Mouse (Mus musculus) intestine, embryonic 15.5 days (tissue): ENCODE measurements around the gene Gss. TPM values are rescaled to one million over a fixed set of nuclear protein-coding genes. Genes with fewer than 3 reads are reported as not detected.
"Not testable (repeated sequence)": the region's sequence is repeated elsewhere in the genome, so short reads cannot be mapped to it uniquely, and the experiment has no call there.

Source experiments
- ATAC-seq: fragments of 200-750 bp; cut with Nextera tagmentation; 2 replicates; pipeline ENCODE4 v1.8.0; 2017; ENCODE audit warnings: moderate TSS enrichment, moderate library complexity
- H3K27ac ChIP-seq: fragments of 300-500 bp; sonication (generic); 2 replicates; pipeline ENCODE4 v1.5.1; 2015; ENCODE audit warnings: mild to moderate bottlenecking, inconsistent platforms
- H3K27me3 ChIP-seq: fragments of 300-500 bp; sonication (generic); replicated peaks from 2 replicates; pipeline ENCODE4 v1.6.1; 2015; ENCODE audit warnings: inconsistent platforms
- H3K36me3 ChIP-seq: fragments of 300-500 bp; sonication (generic); 2 replicates; pipeline ENCODE4 v1.6.1; 2015; ENCODE audit warnings: inconsistent platforms
- H3K4me1 ChIP-seq: fragments of 300-500 bp; sonication (generic); replicated peaks from 2 replicates; pipeline ENCODE4 v1.6.1; 2015; ENCODE audit warnings: inconsistent platforms
- H3K4me2 ChIP-seq: fragments of 300-500 bp; sonication (generic); replicated peaks from 2 replicates; pipeline ENCODE4 v1.6.1; 2015; ENCODE audit warnings: mild to moderate bottlenecking, inconsistent platforms
- H3K4me3 ChIP-seq: fragments of 300-500 bp; sonication (generic); replicated peaks from 2 replicates; pipeline ENCODE4 v1.5.1; 2015; ENCODE audit warnings: inconsistent platforms
- H3K9ac ChIP-seq: fragments of 300-500 bp; sonication (generic); 2 replicates; pipeline ENCODE4 v1.6.1; 2015; ENCODE audit warnings: inconsistent platforms
- H3K9me3 ChIP-seq: fragments of 300-500 bp; sonication (generic); 2 replicates; pipeline ENCODE4 v1.6.1; 2016; ENCODE audit warnings: inconsistent platforms
- WGBS: fragments of 180-500 bp; shearing (Covaris S2); methylation state at CpG from one replicate; pipeline ENCODE4 v1.1.7; 2015; 5-methylcytosine and 5-hydroxymethylcytosine counted together
- polyA plus RNA-seq: library from polyadenylated mRNA; unstranded; fragments of >200 nt; fragmentation: Nextera tagmentation; extraction: Ambion mirVana; gene quantifications from 2 replicates; pipeline ENCODE4 v1.2.1, GENCODE M21; 2015

Gene Gss
- polyA plus RNA-seq, 1 experiment from 2014 or later: 89.4 TPM

DNA sequence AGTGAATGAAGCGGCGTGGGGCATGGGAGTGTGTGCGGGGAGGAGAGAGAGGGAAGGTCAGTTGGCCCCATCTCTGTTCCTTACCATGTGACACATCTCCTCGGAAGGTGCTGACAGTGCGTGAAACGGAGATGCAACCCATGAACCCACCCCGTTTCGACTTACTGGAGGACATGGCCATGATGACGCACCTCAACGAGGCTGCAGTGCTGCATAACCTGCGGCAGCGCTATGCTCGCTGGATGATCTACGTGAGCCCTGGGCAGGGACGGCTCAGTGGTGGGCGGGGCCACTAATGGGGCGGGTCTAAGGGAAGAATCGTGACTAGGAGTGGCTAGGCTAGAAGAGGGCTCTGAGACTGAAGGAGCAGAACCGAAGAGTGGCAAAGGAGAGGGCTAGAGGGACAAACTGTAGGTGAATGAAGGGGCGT lies 20.7 kb upstream of the Gss start:
- WGBS: 3% methylated on average over 20 of the region's 20 CpGs
- Histone ChIP-seq H3K9me3 (no peaks in the 10 kb centered on the region), H3K27me3 (no peaks in the 10 kb centered on the region), H3K9ac (peak overlapping the region; percentile 18; the same call in 1 of the 2 replicates), H3K4me1 (peaks cover 8% of the 10 kb centered on the region), H3K4me3 (peak overlapping the region; percentile 36), H3K36me3 (no peaks in the 10 kb centered on the region), H3K27ac (0 out of 2 replicates have a peak overlapping the region, but pooled peaks have one; percentile 32), H3K4me2 (peak overlapping the region; percentile 65)
- ATAC-seq: peak; percentile 98

- H3K36me3 ChIP-seq: no peaks in the 10 kb centered on the region
- H3K27me3 ChIP-seq: no peaks in the 10 kb centered on the region
- H3K27ac ChIP-seq: no peak overlapping the region
- H3K4me1 ChIP-seq: peaks cover 8% of the 10 kb centered on the region
- 90% methylated on average over 9 of the region's 9 CpGs for WGBS
- no peaks in the 10 kb centered on the region for H3K9me3 ChIP-seq
- ATAC-seq: no peak
- no peak overlapping the region for H3K4me3 ChIP-seq
- H3K4me2 ChIP-seq: no peak overlapping the region
- H3K9ac ChIP-seq: no peak overlapping the region
These were observed 19.4 kb upstream of the Gss start for GRCm38 (mm10) chr2:155611834-155612550.

GRCm38 (mm10) chr2:155610978-155611377 lies 18.4 kb upstream of the Gss start, which contains the start of gene Myh7b:
TSS of gene Myh7b (plus strand) at chr2:155611212.
- H3K27me3 ChIP-seq: no peaks in the 10 kb centered on the region
- no peak within 1 kb of the TSS for H3K27ac ChIP-seq
- 41% methylated on average over 4 of the region's 4 CpGs for WGBS
- no peak within 1 kb of the TSS for H3K9ac ChIP-seq
- H3K4me2 ChIP-seq: no peak within 1 kb of the TSS
- H3K4me3 ChIP-seq: no peak within 1 kb of the TSS
- H3K36me3 ChIP-seq: no peaks in the 10 kb centered on the region
- H3K4me1 ChIP-seq: peaks cover 8% of the 10 kb centered on the region
- H3K9me3 ChIP-seq: no peaks in the 10 kb centered on the region
- ATAC-seq: no peak

- Histone ChIP-seq H3K9ac (no peak overlapping the region), H3K27me3 (no peaks in the 10 kb centered on the region), H3K4me2 (no peak overlapping the region), H3K4me3 (no peak overlapping the region), H3K36me3 (no peaks in the 10 kb centered on the region), H3K9me3 (no peaks in the 10 kb centered on the region), H3K27ac (no peak overlapping the region), H3K4me1 (peaks cover 10% of the 10 kb centered on the region)
- no peak for ATAC-seq
- 83% methylated on average over 4 of the region's 4 CpGs for WGBS
These were observed 13.8 kb upstream of the Gss start for GRCm38 (mm10) chr2:155606360-155606759.

DNA sequence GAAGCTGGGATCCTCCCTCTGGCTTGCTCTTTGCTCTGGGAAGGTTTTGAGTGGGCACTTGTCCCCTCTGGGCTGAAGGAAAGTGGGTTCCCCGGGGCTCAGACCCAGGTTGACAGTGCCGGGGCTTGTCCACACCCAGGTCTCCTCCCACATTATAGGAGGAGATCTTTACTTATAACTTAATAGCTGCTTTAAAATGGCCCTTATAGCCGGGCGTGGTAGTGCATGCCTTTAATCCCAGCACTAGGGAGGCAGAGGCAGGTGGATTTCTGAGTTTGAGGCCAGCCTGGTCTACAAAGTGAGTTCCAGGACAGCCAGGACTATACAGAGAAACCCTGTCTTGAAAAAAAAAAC lies 12.6 kb upstream of the Gss start:
- H3K36me3 ChIP-seq, H3K9ac ChIP-seq, H3K4me3 ChIP-seq, H3K9me3 ChIP-seq, H3K4me1 ChIP-seq, H3K27me3 ChIP-seq: not testable (repeated sequence)
- peak overlapping the region; percentile 76; the same call in 1 of the 2 replicates for H3K27ac ChIP-seq
- peak; percentile 80; the same call in 1 of the 2 replicates for ATAC-seq
- 0 out of 2 replicates have a peak overlapping the region, but pooled peaks have one; percentile 17 for H3K4me2 ChIP-seq
- WGBS: 64% methylated on average over 4 of the region's 4 CpGs

- 38% methylated on average over 10 of the region's 10 CpGs for WGBS
- peaks cover 10% of the 10 kb centered on the region for H3K4me1 ChIP-seq
- H3K4me3 ChIP-seq: no peak overlapping the region
- no peaks in the 10 kb centered on the region for H3K27me3 ChIP-seq
- H3K9me3 ChIP-seq: no peaks in the 10 kb centered on the region
- H3K9ac ChIP-seq: no peak overlapping the region
- H3K36me3 ChIP-seq: no peaks in the 10 kb centered on the region
- peak; percentile 93 for ATAC-seq
- 0 out of 2 replicates have a peak overlapping the region, but pooled peaks have one; percentile 17 for H3K4me2 ChIP-seq
- H3K27ac ChIP-seq: peak overlapping the region; percentile 76
These were observed 12.1 kb upstream of the Gss start for GRCm38 (mm10) chr2:155604560-155605235.

DNA sequence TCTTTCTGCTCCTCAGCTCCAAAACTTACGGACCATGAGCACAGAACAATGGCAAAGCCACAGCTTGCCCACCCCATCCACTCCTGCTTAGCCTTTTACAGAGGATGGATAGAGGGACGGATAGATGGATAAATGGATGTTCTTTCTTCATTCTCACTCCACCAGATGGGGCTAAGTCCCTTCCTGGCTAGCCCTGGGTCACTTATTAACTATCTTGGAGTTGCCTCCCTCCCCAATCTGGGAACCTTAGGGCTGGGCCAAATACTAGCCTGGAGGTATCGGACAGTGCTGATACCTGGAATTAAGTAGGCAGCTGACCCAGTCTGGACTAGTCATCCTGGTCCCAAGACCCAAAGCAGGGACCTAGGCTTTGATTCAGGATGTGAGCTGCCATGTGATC lies 11.1 kb upstream of the Gss start:
- H3K27me3 ChIP-seq: no peaks in the 10 kb centered on the region
- no peak overlapping the region for H3K9ac ChIP-seq
- H3K4me1 ChIP-seq: peaks cover 10% of the 10 kb centered on the region
- no peak overlapping the region for H3K4me3 ChIP-seq
- peak; percentile 65 for ATAC-seq
- WGBS: 55% methylated on average over 3 of the region's 3 CpGs
- no peaks in the 10 kb centered on the region for H3K36me3 ChIP-seq
- H3K4me2 ChIP-seq: no peak overlapping the region
- no peak overlapping the region for H3K27ac ChIP-seq
- no peaks in the 10 kb centered on the region for H3K9me3 ChIP-seq

DNA sequence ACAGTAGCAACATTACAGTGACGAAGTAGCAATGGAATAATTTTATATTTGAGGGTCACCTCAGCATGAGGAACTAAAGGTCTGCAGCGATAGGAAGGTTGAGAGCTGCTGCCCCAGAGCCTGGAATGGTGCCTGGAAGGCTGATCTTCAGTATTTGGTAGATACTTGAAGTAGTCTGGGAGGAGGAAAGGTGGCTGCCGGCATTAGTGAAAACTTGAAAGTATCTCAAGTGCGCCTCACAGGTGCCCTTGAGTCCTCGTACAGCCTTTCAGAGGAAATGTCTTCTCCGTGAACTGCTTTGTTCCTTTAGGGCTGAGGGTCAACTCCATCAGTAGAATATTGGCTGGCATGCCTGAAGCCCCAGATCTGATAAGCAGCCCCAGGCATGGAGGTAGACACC lies 2.9 kb upstream of the Gss start:
- Histone ChIP-seq H3K4me3 (no peak overlapping the region), H3K36me3 (no peaks in the 10 kb centered on the region), H3K4me1 (peaks cover 6% of the 10 kb centered on the region; the same call in 1 of the 2 replicates), H3K9ac (no peak overlapping the region), H3K9me3 (no peaks in the 10 kb centered on the region), H3K27ac (no peak overlapping the region), H3K27me3 (no peaks in the 10 kb centered on the region), H3K4me2 (no peak overlapping the region)
- no peak for ATAC-seq
- WGBS: 78% methylated on average over 6 of the region's 6 CpGs

DNA sequence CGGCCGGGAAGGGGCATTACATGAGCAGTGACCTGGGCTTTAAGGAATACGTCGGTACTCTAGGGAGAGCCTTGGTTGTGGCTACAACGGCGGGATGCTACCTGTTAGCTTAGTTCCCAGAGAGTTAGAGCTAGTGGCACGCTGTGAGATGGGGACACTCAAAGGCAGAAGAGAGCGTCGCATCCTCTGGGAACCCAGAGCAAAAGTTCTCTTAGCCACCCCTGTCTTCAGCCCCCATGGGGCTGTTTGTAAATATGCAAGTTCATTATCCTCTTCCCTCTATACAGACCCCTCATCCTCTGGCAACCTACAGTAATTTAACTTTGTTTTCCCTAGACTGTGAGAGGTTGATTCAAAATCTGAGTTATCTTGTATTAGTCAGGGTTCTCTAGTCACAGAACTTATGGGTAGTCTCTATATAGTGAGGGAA lies 259 bp upstream of the Gss start:
- Histone ChIP-seq H3K27ac (0 out of 2 replicates have a peak overlapping the region, but pooled peaks have one; percentile 58), H3K9ac (peak overlapping the region; percentile 67), H3K36me3 (no peaks in the 10 kb centered on the region), H3K9me3 (no peaks in the 10 kb centered on the region), H3K4me3 (peak overlapping the region; percentile 65), H3K4me2 (peak overlapping the region; percentile 63), H3K27me3 (no peaks in the 10 kb centered on the region), H3K4me1 (peaks cover 8% of the 10 kb centered on the region; the same call in 1 of the 2 replicates)
- under 1% methylated on average over 9 of the region's 9 CpGs for WGBS
- no peak for ATAC-seq

GRCm38 (mm10) chr2:155591676-155592075 lies 934 bp downstream of the Gss start:
- Histone ChIP-seq H3K4me2 (peak overlapping the region; percentile 63), H3K36me3 (no peaks in the 10 kb centered on the region), H3K4me1 (peaks cover 8% of the 10 kb centered on the region; the same call in 1 of the 2 replicates), H3K27me3 (no peaks in the 10 kb centered on the region), H3K4me3 (peak overlapping the region; percentile 65), H3K9ac (peak overlapping the region; percentile 67), H3K27ac (peak overlapping the region; percentile 87), H3K9me3 (no peaks in the 10 kb centered on the region)
- ATAC-seq: peak; percentile 10; the same call in 1 of the 2 replicates
- WGBS: 4% methylated on average over 6 of the region's 6 CpGs

DNA sequence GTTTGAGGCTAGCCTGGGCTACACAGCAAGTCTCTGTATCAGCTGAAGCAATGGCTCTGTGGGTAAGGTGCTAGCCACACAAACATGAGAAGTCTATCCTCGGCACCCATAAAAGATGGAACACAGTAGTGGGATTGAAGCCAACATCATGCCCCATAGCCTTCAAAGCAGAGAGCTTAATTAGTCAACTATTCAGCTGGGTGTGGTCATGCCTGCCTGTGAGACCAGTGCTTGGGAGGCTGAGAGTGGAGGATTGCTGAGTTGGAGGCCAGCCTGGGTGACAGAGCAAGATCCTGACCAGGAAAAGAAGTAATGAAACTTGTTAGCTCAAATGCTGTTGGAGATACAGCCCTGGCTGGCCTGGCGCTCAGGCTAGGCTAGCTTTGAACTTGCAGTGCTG lies 1.7 kb downstream of the Gss start:
- WGBS: 81% methylated on average over 2 of the region's 2 CpGs
- 0 out of 2 replicates have a peak overlapping the region, but pooled peaks have one; percentile 65 for H3K4me3 ChIP-seq
- ATAC-seq: 0 out of 2 replicates have a peak, but pooled peaks have one; percentile 16

GRCm38 (mm10) chr2:155589521-155589920 lies 3.1 kb downstream of the Gss start:
- 75% methylated on average over 6 of the region's 6 CpGs for WGBS
- no peak overlapping the region for H3K4me2 ChIP-seq
- H3K27ac ChIP-seq: no peak overlapping the region; the same call in 1 of the 2 replicates
- no peaks in the 10 kb centered on the region for H3K27me3 ChIP-seq
- H3K9me3 ChIP-seq: no peaks in the 10 kb centered on the region
- no peaks in the 10 kb centered on the region for H3K36me3 ChIP-seq
- no peak for ATAC-seq
- H3K4me3 ChIP-seq: no peak overlapping the region
- no peak overlapping the region for H3K9ac ChIP-seq
- peaks cover 8% of the 10 kb centered on the region; the same call in 1 of the 2 replicates for H3K4me1 ChIP-seq

More for the DNA sequence above, 1.7 kb downstream of the Gss start:
- Histone ChIP-seq H3K9ac (no peak overlapping the region), H3K27ac (peak overlapping the region; percentile 87), H3K4me2 (peak overlapping the region; percentile 63), H3K4me1 (peaks cover 8% of the 10 kb centered on the region; the same call in 1 of the 2 replicates), H3K27me3 (no peaks in the 10 kb centered on the region), H3K9me3 (no peaks in the 10 kb centered on the region), H3K36me3 (no peaks in the 10 kb centered on the region)
